Mouse (Mus musculus): Measurements from ENCODE around the gene Krt77.

The Krt77 gene

DNA sequence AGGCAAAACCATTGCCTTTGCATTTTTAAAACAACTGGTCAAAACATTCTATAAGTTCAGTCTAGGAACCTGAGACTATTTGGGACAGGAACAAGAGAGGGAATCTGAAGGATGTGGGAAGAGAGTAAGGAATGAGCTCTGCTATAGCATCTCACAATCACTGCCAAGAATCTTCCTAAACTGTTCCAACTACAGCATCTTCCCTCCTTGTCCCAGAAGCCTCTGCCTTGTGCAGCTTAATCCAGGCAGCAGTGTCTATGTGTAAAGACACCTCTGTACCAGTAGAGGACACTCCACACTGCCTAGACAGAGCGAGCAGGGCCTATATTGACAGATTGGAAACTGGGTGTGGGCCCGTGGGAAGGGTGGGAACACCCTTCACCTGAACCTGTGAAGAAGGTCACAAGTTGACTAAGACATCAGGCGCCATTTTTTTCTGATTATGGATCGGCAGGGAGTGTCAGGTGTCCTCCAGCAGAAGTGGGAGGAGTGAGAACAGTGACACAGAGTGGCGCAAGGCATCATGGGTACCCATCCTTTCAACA is 34.6 kb downstream of the Krt77 start:
- in situ Hi-C loops (cut with MboI, MseI), result no loop called here

DNA sequence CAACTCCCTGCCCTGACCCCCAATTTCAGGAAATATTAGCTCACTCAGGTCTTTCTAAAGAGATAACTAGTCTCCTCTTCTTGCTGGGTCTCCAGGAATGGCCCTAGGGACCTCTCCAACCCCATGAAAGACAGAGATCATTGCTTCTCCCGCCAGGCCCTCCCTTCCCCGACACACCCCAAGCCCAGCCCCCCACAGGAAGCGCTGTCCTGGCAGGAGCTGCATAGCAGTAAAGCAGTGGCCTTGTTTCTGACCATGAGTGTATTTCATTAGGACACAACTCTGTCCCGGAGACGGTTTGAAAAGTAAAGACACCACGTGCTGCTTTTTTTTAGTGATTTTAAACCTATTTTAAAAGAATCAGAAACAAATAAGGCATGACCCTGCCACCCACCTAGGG is 36.4 kb downstream of the Krt77 start:
- in situ Hi-C loops (cut with MboI, MseI), result no loop called here

DNA sequence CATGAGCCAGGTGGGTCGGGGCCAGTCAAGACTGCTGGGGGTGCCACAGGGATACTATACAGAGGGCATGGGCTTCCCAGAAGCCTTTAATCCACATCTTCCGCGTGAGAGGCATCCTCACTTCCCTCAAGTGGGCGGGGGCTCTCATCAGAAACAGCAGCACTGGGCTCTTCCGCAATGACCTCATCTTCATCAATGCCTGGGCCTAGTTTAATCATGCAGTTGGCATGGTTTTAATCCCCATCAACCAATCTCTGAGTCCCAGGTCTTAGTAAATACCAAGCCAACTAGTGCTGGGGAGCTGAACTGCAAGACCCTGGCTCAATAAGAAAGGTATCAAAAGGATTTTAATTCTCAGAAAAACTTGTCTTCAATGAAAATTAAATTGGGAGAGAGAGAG is 40.1 kb downstream of the Krt77 start:
- in situ Hi-C loops (cut with MboI, MseI), result no loop called here

DNA sequence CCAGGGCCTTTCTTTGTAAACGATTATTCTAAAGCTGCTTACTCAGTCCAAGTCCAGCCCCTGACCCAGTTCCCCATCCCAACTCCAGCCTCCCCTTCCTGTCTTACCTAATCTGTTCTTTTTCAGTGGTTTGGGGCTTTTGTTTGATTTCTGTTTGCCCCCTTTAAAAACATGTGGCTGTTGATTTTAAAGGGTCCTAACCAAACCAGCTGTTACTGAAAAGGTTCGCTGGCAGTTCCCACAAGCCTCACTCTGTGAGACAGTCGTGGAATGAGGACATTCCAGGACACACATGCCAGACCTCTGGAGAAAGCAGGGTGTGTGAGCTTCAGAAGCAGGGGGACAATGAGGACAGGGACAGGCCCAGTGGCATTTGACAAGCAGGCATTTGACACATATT is 47.7 kb downstream of the Krt77 start:
- in situ Hi-C loops (cut with MboI, MseI), result no loop called here

DNA sequence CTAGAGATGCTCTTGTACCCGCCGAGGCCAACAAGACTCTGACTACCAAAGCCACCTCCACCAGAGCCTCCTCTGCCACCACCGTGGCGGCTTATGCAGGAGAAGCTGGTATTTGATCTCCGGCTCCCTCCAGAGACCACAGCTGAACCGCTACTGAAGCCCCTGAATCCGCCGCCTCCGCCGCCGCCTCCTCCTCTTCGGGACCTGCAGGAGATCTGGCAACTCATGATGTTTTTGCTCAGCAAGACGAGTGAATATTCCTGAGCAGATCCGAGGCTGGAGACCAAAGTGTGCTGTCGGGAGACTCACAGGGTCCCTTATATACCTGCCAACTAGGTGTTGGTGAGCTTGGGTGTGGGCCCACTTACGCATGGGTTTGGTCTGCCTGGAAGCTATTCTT is 51.6 kb downstream of the Krt77 start, which contains the start of gene Krt2:
TSS of gene Krt2 (minus strand) at position 295 of the 400 bp plus-strand sequence.
- in situ Hi-C loops (cut with MboI, MseI), result no loop called here

Data from T-helper 2 cell (primary cell).